Mouse (Mus musculus) left cerebral cortex, adult 8-10 months (tissue): ENCODE measurements at regions not wholly inside any gene's neighbourhood (a gene's known extent, or its start where the extent isn't known, plus 50 kb on each side); places are given as distances from the start of the nearest gene placed in this dataset.

Source experiments
- DNase-seq, 2 experiments: peaks; one replicate each; pipeline ENCODE4 v3.0.0; 2022; ENCODE audit warnings: low spot score in 2 of 2

DNA sequence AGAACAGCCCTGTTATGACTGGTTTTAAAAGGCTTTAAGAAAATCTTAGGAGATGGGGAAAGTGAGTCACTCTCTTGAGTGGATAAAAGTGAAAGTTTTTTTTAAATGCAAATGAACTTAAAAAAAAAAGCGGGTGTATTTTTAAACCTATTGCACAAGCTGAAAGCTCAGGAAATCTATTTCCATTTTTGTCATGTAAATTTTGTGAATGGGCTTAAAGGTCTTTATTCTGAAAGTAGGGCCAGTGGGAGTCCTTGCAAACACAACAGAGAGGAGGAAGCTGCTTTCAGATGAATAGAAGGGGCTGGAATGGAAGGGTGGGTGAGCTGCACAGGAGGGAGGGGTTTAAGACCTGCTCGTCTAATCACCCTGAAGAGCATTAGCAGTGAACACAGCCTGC lies 62.9 kb downstream of the Fam84a start:
- no peak for DNase-seq

DNA sequence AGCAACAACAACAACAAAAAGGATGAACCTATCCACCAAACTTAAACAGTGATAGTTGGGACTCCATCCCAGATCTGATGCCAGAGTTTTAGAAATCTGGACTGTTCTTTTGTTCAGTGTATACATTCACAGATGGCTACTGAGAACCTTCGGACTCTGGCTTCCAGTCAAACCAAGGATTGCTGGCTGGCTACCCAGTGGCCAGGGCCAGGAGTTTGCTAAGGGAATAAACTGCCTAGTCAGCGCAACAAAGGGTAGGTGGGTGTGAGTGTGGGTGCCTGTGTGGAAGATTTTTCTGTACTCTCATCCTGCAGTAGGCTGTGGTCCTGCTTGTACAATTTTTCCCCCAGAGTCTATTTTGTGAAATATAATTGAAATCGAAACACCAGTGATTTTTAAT lies 69.1 kb downstream of the Fam84a start:
- DNase-seq = peak; percentile 13 to 43

DNA sequence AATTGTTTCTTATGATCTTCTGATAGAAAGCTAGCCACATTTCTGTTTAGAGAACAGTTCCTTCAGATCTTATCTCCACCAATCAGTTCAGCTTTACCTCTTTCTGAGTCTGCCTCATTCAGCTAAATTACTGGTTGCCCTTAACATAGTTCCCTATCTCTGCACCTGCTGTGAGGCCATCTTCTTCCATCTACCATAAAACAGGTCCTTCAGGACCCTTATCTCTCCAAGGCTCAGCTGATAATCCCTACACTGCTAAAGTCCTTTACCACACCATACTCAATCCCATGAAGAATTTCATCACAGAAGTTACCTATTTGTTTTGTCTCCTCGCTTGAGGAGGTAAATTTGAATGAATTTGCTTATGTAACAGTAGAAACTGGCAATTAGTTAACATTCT lies 72.0 kb downstream of the Fam84a start:
- DNase-seq = no peak

DNA sequence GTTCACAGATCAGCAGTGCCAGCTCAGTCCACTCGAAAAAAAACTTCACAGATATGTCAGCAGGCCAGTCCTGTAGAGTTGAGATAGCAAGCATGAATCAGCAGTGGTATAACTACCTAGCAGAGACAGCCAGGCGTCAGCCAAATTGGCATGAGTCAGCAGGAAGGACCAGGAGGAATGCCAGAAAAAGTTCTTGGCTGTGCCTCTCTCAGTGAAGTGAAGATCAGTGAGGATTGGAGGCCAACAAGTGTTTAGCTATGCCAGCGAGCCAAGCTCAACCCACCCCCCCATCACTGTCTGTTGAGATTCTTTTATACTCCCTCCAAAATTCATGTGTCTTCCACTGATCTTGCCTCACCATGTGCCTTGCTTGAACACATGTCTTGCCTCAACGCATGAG lies 82.8 kb downstream of the Fam84a start:
- peak; percentile 10 to 70 for DNase-seq

DNA sequence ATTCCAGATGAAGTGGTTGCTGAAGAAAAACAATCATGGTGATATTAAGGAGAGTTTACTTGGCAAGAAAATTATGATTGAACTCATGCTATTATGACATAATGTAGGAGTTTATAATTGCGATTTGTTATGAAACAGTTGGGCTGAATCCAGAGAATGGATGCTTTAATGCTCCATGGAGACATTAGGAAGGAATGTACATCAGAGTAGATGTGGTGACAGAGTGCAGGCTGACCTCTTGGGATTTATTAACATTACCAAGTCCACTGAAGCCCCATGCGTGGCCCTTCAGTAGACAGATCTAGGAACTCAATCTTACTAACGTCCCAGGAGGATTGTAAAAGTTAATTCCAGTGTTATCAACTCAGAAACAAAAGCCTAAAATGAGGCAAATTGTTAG lies 86.5 kb downstream of the Fam84a start:
- no peak for DNase-seq

DNA sequence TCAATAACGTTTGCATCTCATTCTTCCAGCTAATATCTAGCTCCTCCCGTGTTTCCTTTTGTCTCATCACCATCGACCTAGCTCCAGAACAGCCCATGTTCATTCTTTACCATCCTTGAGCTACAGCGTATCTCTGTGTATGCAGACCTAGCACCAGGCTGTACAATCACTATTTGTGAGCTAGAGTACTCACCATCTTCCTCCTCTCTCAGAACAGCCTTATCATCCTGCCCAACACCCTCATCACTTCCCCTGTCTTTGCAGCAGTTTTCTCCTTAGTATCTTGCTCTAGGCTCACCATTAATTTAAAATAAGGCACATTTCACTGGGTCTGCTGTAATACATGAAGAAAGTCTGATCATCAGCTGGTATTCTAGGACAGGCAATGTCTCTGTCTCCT lies 88.6 kb downstream of the Fam84a start:
- no peak for DNase-seq

DNA sequence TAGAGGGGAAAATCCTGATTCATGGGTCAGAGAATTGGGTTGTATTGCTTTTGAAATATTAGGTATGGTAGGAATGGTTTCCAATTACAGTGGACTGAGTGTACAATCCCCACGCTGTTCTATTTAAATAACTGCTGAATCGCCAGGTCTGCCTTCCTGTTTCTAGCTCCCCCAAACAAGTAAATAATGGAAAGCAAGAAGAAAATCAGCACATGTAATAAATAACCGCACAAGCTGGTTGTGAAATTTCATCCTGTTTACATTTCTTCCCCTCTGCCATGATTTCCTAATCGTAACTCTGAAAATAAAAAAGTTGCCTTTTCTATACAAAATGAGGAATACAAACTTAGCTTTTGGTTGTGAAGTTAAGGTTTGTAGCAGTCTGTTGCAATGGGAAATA lies 95.7 kb downstream of the Fam84a start:
- no peak for DNase-seq

DNA sequence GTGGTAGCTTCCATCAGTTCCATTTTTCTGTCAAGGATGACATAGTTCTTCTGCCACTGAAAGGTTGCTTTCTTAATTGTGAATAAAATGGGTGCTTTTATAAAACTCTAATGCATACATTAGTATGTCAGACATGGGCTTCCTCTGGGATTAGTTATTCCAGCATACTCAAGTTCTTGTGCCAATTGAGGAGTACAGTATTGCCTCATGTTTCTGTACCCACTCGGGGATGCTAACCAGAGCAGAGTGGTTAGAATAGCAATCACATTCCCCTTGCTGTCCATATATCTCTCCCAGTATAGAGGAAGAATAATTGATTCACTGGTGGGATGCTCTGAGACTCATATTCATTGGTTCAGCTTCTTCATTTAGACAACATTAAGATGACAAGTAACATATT lies 119.5 kb downstream of the Fam84a start:
- DNase-seq = no peak

DNA sequence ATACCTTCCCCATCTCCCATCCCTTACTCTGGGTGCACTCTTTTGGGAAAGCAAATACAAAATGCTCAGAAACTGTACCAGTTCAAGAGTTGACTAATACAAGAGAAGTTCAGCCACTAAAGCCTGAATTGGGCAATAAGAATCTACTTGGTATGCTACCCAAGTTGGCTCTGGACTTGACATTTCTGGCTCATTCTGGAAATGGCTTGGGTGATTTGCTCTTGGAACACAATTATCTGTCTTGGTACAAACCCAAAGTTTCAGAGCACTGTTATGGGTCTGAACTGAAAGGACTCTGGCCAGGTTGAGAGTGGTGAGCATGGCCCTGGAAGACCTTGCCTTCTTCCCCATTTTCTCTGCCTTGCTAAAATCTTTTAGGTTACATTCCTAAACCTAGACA lies 136.6 kb downstream of the Fam84a start:
- no peak for DNase-seq

DNA sequence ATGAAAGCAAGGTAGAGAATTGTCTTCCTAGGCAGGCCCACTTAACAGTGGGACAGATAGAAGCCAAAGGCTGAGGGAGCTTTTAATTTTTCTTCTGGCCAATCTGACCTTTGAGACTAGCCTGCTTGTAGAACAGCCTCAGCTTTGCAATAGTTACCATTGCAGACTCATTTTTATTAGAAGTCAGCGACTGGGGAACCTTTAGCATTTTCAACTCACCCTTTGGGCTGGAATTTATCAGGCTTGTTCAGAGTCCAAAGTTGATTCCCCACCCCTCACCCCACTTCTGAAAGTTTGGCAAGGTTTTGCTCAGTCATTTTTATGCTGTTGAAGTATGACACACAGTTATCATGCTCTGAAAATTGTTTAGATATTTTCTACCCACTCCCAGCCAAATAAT lies 145.9 kb downstream of the Fam84a start:
- no peak for DNase-seq

DNA sequence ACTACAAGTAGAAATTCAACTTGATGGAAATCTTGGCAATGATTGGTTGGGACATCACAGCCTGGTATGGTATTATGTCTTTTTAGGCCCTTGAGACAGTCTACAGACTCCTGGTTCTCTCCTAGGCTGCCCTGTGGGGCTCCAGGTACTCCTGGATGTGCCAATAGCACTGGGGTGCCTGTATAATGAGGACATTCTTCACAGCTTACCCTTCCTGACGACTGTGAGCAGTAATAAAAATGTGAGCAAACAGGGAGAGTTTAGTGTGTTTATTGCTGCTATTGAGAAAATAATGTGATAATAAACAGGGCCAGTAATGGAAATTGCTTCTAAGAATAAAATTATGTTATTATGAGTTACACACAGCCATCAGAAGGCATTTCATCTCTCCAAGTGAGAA lies 150.2 kb downstream of the Fam84a start:
- DNase-seq = no peak

DNA sequence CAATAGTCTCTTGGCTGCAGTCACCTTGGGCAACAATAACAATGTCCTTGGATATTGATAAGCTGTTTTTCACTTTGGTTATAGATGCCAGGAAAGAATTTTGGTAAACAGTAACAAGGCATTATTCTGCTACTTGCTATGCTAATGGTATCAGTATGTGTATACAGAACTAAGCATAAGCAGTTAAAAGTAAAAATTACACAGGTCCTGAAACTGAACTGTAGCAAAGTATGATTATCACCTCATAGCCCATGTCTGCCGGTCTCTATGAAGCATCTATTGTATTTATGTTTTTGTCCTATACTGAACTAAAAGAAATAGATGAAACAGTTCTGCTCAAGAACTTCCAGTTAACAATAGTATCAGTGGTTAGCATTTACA lies 167.5 kb downstream of the Fam84a start:
- DNase-seq = no peak

DNA sequence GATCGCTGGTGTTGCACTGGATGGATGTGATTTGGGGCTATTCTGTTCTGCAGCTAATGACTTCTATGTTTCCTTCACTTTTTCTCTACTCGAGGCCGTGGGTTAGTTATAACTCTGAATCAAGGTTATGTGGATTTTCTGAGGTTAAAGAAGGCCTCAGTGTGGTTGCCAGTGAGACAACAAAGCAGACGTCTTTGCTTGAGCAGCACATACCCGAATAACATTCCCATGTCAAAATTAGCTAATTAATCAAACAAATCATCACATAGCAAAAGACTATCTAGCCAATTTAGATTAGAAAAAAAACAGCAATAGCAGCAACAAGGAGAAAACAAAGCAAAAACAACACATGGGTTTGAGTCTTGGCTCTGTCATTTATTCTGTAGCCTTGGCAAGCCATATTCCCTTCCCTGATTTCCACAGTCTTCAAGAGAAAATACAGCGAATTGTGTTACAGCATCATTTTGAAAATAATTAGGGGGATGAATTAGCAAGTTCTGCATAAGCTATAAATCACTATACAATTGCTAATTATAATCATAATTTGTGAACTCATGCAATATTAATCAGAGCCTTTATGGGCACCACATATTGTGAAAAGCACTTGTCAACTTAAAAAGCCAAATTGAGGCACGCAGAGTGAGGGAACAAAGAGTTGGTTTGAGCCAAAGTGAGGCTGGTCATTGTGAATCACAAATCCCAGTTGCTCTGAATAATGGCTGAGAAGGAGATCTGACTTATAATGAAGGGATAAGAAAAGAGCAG lies 168.0 kb downstream of the Fam84a start:
- DNase-seq = no peak

DNA sequence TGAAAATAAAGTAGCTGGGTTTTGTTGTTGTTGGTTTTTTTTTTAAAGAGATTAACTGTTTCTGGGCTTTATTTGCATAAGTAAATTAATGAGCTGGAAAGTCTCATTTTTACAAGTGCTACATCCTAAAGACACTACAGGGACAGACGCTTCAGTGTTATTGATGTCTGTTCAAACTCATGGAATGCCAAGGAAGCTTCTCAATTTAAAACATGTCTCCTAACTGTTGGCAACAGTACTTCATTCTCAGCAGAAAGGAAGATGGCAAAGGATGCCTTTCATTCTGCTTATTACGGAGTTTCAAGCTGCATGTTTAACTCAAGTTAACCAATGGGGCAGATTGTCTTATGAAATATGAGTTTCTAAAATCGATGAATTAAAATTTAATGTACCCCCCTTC lies 187.3 kb downstream of the Fam84a start:
- DNase-seq = no peak

DNA sequence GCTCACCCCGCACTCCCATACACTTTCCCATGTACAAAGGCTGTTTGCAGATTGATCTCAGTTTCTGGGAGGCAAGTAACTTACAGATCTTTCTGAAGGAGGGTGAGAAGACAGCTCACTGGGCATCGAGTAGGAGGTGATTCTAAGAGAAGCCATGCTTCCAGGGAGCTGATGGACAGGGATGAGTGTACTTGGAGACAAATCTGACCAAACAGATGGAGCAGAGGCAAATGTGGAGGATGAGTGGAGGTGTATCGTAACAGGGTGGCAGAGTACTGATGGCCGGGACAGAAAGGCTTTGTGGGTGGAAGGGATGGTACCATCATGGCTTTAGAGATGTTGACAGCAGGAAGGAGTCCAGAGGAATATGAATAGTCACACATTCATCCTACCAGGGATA lies 212.4 kb downstream of the Fam84a start:
- DNase-seq = peak; percentile 10 to 87

DNA sequence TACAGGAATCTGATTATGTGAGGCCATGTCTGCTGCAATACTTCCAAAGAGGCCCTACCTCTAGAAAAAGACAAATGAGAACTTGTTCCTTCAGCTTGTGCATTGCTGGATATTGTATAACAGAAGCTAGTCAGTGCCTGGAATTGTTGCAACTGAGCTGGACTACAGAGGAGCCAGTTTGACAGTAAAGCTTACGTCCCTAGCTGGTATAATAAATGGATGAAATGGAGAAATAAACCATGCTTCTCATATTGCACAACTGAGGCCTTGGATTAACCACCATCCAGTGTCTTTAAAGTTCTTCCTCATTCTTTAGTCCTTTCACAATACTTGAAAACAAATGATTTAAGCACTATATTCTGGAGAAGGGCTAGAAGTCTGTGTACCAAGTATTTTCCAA lies 230.8 kb downstream of the Fam84a start:
- DNase-seq = no peak

DNA sequence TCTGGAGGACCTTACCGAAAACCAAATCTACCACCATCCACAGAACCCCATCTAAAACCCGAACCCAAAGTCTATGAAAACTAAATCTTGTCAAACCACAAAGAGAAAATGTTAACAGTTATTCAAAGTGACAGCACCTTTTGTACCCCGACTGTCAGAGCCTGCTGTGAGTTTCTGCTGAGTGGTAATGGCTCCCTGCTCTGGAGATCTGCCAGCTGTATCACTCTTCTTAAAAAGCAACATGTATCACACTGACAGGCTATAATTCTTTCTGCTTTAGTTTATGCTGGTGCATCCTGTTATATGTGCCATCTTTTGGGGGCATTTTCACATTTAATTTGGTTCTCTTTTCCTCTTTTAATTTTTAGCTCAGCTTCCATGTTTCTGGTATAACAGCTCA lies 268.5 kb downstream of the Fam84a start:
- DNase-seq = no peak

DNA sequence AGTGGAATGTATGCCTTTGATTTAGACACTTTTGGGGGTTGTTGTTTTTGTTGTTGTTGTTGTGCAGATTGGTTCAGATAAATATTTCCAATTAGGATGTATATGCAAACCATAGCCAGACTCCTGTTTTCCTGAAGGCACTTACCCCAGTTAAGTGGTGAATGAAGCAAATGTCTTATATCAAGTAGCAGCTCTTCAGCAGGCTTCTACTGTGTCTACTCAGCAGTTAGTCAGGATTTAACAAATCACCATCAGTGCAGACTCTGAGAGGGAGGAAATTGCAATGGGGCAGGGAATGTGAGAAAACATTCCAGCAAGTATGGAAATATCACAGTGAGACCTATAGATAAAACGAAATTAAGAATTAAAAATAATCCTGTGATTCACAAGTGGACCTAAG lies 282.7 kb downstream of the Fam84a start:
- DNase-seq = no peak

DNA sequence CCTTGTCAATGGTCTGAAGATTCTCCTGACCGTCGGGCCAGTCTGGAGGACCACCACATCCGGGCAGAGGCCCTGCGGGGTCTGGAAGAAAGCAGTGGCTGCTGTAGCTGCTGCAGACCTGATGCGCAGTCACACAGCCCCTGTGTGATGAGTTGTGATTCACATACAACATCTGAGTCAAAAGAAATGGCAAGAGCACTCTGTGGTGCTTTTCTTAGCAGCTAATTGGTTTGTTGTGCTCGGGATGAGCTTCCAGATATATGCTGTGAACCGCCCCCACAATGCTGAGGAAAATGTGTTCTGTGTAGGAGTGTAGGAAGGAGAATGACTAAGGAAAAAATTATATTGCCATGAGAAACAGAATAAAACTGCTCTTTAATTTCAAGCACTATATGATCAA lies 290.6 kb downstream of the Fam84a start:
- peak in 1 of 2 experiments; percentile 88 for DNase-seq

DNA sequence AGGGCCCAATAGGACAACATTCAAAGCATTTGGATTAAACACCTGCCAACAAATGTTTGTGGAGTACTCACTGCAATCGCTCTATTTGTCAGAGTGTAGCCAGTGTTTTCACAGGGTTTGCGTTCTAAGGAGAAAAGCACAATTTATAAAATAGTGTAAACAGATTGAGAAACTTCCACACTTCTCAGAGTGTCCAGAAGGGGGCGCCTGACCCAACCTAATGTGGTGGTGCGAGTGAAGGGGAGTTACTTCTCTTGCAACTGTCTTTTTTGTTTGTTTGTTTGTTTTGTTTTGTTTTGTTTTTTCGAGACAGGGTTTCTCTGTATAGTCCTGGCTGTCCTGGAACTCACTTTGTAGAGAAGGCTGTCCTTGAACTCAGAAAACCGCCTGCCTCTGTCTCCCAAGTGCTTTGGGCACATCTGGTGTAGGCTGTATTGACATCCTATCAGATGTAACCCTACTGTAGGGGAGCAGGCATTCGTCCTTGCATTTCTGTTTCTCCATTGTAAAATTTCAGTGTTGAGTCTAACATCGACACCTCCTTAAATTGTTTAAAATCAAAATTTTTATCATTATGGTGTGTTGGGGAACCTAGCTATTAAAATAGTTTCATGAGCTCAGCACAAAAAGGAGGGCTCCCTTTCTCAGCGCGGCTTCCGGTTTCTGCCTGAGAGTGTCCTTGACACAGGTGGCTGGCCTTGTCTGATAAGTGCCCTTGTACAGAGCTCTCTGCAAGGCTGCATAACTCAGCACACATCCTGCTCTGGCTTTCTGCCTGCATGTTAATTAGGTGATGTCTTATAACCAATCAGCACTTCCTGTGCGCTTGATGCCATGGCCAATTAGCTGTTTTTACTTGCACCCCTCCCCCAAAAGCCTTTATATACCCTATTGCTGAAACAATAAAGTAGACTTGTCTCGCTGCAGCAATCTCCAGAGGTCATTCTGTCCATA lies 307.0 kb downstream of the Fam84a start:
- peak in 1 of 2 experiments; percentile 40 for DNase-seq

DNA sequence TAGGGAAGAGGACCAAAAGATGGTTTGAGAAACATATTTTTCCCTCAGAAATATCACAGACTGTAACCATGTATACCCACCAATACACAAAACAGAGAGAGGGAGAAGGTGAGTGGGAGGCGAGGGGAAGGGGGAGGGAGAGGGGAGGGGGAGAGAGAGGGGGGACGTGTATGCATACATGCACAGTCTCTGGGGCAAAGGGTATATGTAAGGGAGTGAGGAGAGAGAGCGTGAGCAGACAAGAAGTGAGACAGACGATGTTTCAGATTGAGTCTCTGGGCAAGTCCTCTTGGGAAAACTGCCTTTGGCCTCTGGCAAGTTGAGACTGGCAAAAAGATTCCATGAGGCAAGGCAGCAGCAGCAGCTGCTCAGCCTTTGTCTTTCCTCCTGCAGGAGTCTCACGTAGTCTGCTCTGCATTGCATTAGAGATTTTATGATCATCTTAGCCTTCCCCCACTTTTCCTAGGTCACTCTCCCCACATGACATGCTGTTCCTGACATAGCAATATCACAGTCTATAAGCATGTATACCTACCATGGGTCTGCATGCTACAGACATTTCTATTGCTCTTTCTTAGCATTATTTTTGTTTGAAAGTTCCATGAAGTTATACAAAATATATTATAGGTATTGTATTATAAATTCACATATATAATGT lies 308.3 kb downstream of the Fam84a start:
- DNase-seq = no peak

DNA sequence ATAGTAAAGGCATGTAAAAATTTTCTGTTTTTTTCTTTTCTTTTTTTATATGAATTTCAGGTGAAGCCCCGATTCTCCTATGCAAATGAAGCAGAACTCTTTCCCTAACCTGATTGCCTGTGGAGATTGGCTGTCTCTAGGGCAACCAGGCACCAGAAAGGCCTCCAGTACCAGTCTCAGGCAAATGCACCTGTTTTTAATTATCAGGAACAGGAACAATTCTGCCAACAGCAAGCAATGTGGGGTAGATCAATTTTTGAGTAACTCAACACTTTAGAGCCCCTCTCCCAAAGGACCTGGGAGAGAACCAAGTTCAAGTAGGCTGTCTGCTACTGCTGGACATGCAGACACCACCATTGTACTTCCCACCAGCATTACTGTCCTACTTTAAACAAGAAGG lies 310.6 kb downstream of the Fam84a start:
- no peak for DNase-seq
